Mouse (Mus musculus): Measurements from ENCODE around the gene Gm37240.

Gene Gm37240

GRCm38 (mm10) chr3:85356373-85356772 lies 530.9 kb downstream of the Gm37240 start:
- DNase-seq (ENCODE audit: low read depth, low spot score) = no peak
- Histone ChIP-seq H3K27me3 (ENCODE audit: control insufficient read depth, insufficient read depth, low read length, poor library complexity, severe bottlenecking) (no peaks in the 10 kb centered on the region), H3K36me3 (ENCODE audit: control insufficient read depth, insufficient read depth, low read length, poor library complexity, severe bottlenecking) (no peaks in the 10 kb centered on the region)

GRCm38 (mm10) chr3:85348021-85348420 lies 539.3 kb downstream of the Gm37240 start:
- Histone ChIP-seq H3K27me3 (ENCODE audit: control insufficient read depth, insufficient read depth, low read length, poor library complexity, severe bottlenecking) (no peaks in the 10 kb centered on the region), H3K36me3 (ENCODE audit: control insufficient read depth, insufficient read depth, low read length, poor library complexity, severe bottlenecking) (no peaks in the 10 kb centered on the region)
- DNase-seq (ENCODE audit: low read depth, low spot score) = no peak

GRCm38 (mm10) chr3:85341103-85341860 lies 546.0 kb downstream of the Gm37240 start:
- Histone ChIP-seq H3K36me3 (ENCODE audit: control insufficient read depth, insufficient read depth, low read length, poor library complexity, severe bottlenecking) (no peaks in the 10 kb centered on the region), H3K27me3 (ENCODE audit: control insufficient read depth, insufficient read depth, low read length, poor library complexity, severe bottlenecking) (no peaks in the 10 kb centered on the region)
- DNase-seq (ENCODE audit: low read depth, low spot score) = no peak

GRCm38 (mm10) chr3:85340491-85340890 lies 546.8 kb downstream of the Gm37240 start:
- DNase-seq (ENCODE audit: low read depth, low spot score) = no peak

GRCm38 (mm10) chr3:85339926-85340325 lies 547.4 kb downstream of the Gm37240 start:
- Histone ChIP-seq H3K27me3 (ENCODE audit: control insufficient read depth, insufficient read depth, low read length, poor library complexity, severe bottlenecking) (no peaks in the 10 kb centered on the region), H3K36me3 (ENCODE audit: control insufficient read depth, insufficient read depth, low read length, poor library complexity, severe bottlenecking) (no peaks in the 10 kb centered on the region)
- DNase-seq (ENCODE audit: low read depth, low spot score) = no peak

More at GRCm38 (mm10) chr3:85340491-85340890, 546.8 kb downstream of the Gm37240 start:
- H3K36me3 ChIP-seq (ENCODE audit: control insufficient read depth, insufficient read depth, low read length, poor library complexity, severe bottlenecking) = no peaks in the 10 kb centered on the region
- H3K27me3 ChIP-seq (ENCODE audit: control insufficient read depth, insufficient read depth, low read length, poor library complexity, severe bottlenecking) = no peaks in the 10 kb centered on the region

- Histone ChIP-seq H3K27me3 (ENCODE audit: control insufficient read depth, insufficient read depth, low read length, poor library complexity, severe bottlenecking) (no peaks in the 10 kb centered on the region), H3K36me3 (ENCODE audit: control insufficient read depth, insufficient read depth, low read length, poor library complexity, severe bottlenecking) (no peaks in the 10 kb centered on the region)
- DNase-seq (ENCODE audit: low read depth, low spot score) = no peak
These were observed 548.0 kb downstream of the Gm37240 start for GRCm38 (mm10) chr3:85339269-85339820.

- no peaks in the 10 kb centered on the region for H3K36me3 ChIP-seq (ENCODE audit: control insufficient read depth, insufficient read depth, low read length, poor library complexity, severe bottlenecking)
- DNase-seq (ENCODE audit: low read depth, low spot score) = no peak
These were observed 548.6 kb downstream of the Gm37240 start for GRCm38 (mm10) chr3:85338755-85339095.

GRCm38 (mm10) chr3:85337881-85338754 lies 549.2 kb downstream of the Gm37240 start:
- no peaks in the 10 kb centered on the region for H3K27me3 ChIP-seq (ENCODE audit: control insufficient read depth, insufficient read depth, low read length, poor library complexity, severe bottlenecking)
- no peak for DNase-seq (ENCODE audit: low read depth, low spot score)
- H3K36me3 ChIP-seq (ENCODE audit: control insufficient read depth, insufficient read depth, low read length, poor library complexity, severe bottlenecking) = no peaks in the 10 kb centered on the region

More at GRCm38 (mm10) chr3:85338755-85339095, 548.6 kb downstream of the Gm37240 start:
- H3K27me3 ChIP-seq (ENCODE audit: control insufficient read depth, insufficient read depth, low read length, poor library complexity, severe bottlenecking) = no peaks in the 10 kb centered on the region

GRCm38 (mm10) chr3:85335517-85335916 lies 551.8 kb downstream of the Gm37240 start:
- no peaks in the 10 kb centered on the region for H3K27me3 ChIP-seq (ENCODE audit: control insufficient read depth, insufficient read depth, low read length, poor library complexity, severe bottlenecking)
- H3K36me3 ChIP-seq (ENCODE audit: control insufficient read depth, insufficient read depth, low read length, poor library complexity, severe bottlenecking) = no peaks in the 10 kb centered on the region
- no peak for DNase-seq (ENCODE audit: low read depth, low spot score)

GRCm38 (mm10) chr3:85332276-85332675 lies 555.0 kb downstream of the Gm37240 start:
- Histone ChIP-seq H3K27me3 (ENCODE audit: control insufficient read depth, insufficient read depth, low read length, poor library complexity, severe bottlenecking) (no peaks in the 10 kb centered on the region), H3K36me3 (ENCODE audit: control insufficient read depth, insufficient read depth, low read length, poor library complexity, severe bottlenecking) (no peaks in the 10 kb centered on the region)
- DNase-seq (ENCODE audit: low read depth, low spot score) = no peak

GRCm38 (mm10) chr3:85318256-85318655 lies 569.1 kb downstream of the Gm37240 start:
- Histone ChIP-seq H3K36me3 (ENCODE audit: control insufficient read depth, insufficient read depth, low read length, poor library complexity, severe bottlenecking) (no peaks in the 10 kb centered on the region), H3K27me3 (ENCODE audit: control insufficient read depth, insufficient read depth, low read length, poor library complexity, severe bottlenecking) (no peaks in the 10 kb centered on the region)
- DNase-seq (ENCODE audit: low read depth, low spot score) = no peak

- no peak for DNase-seq (ENCODE audit: low read depth, low spot score)
- Histone ChIP-seq H3K27me3 (ENCODE audit: control insufficient read depth, insufficient read depth, low read length, poor library complexity, severe bottlenecking) (no peaks in the 10 kb centered on the region), H3K36me3 (ENCODE audit: control insufficient read depth, insufficient read depth, low read length, poor library complexity, severe bottlenecking) (no peaks in the 10 kb centered on the region)
These were observed 570.0 kb downstream of the Gm37240 start for GRCm38 (mm10) chr3:85317306-85317705.

GRCm38 (mm10) chr3:85314961-85315360 lies 572.4 kb downstream of the Gm37240 start:
- no peak for DNase-seq (ENCODE audit: low read depth, low spot score)
- no peaks in the 10 kb centered on the region; the same call in 1 of the 2 replicates for H3K27me3 ChIP-seq (ENCODE audit: control insufficient read depth, insufficient read depth, low read length, poor library complexity, severe bottlenecking)
- H3K36me3 ChIP-seq (ENCODE audit: control insufficient read depth, insufficient read depth, low read length, poor library complexity, severe bottlenecking) = no peaks in the 10 kb centered on the region

- no peak for DNase-seq (ENCODE audit: low read depth, low spot score)
- Histone ChIP-seq H3K27me3 (ENCODE audit: control insufficient read depth, insufficient read depth, low read length, poor library complexity, severe bottlenecking) (no peaks in the 10 kb centered on the region; the same call in 1 of the 2 replicates), H3K36me3 (ENCODE audit: control insufficient read depth, insufficient read depth, low read length, poor library complexity, severe bottlenecking) (no peaks in the 10 kb centered on the region)
These were observed 573.6 kb downstream of the Gm37240 start for GRCm38 (mm10) chr3:85313646-85314255.
